Mouse (Mus musculus): ENCODE data around the gene Itpr2. TPM values are rescaled to one million over a fixed set of nuclear protein-coding genes. Genes with fewer than 3 reads are reported as not detected.

The Itpr2 gene
- total RNA-seq, 2 experiments from 2014 or later: 12.3 to 15.4 TPM

DNA sequence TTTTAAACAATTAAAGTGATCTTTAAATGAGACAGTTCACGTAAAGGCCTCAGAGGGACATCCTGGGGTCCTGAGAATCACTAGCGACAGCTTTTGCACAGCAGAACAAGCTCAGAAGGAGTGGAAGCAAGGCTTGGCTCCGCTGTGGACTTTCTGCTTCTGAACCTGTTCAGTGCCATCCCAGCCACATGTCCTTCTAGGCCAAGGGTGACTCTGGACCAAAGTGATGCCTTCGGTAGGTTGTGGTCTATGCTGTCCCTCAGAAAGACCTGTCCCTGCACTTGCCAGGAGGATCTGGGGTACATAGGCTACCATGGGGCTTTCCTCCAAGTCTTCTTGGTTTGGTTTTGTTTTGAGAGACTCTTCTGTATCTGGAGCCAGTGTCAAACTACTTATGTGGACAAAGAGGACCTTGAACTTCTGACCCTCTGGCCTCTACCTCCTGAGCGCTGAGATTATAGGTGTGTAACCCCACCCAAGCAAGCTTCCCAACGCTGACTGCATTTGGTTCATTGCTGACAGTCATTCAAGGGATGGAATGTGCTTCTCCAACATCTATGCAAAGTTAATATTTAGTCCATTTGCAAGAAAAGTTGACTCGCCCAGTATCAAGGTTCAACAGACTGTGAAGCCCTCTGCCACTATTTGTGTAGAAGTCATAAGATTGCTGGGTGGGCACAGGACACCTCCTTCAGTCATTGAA, 241.2 kb downstream of the Itpr2 start:
- intact Hi-C loops (cut with DNase I): no loop called here
- H3K27ac ChIP-seq: no peak overlapping the region
- TF ChIP-seq CTCF (IDR thresholded peaks at IDR 0.05): no peak
- DNase-seq (ENCODE audit: extremely low spot score in 1 of 2, low spot score in 2 of 2): peak in 1 of 2 experiments; percentile 2
- H3K4me3 ChIP-seq: no peak overlapping the region

DNA sequence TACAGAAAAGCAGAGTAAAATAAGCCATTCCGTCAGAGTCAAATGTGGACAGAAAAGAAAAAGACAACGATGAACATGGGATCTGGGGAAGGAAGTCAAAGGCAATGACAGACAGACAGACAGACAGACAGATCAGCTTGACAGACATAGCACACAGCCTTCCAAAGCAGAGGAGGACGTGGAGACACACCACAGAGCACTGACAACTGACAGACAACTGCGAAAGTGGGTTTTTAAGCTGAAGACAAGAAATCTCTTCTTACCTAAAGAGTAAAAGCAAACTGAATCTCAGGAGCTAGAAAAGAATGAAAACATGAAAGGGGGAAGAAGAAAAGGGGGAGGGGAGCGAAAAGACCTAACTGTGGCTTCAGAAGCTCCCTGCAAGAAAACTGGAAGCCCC, 243.3 kb downstream of the Itpr2 start:
- intact Hi-C loops (cut with DNase I): no loop called here
- Histone ChIP-seq H3K27ac (no peak overlapping the region), H3K4me3 (no peak overlapping the region)
- peak in 1 of 2 experiments; percentile 2 for DNase-seq (ENCODE audit: extremely low spot score in 1 of 2, low spot score in 2 of 2)
- TF ChIP-seq CTCF (IDR thresholded peaks at IDR 0.05): no peak

DNA sequence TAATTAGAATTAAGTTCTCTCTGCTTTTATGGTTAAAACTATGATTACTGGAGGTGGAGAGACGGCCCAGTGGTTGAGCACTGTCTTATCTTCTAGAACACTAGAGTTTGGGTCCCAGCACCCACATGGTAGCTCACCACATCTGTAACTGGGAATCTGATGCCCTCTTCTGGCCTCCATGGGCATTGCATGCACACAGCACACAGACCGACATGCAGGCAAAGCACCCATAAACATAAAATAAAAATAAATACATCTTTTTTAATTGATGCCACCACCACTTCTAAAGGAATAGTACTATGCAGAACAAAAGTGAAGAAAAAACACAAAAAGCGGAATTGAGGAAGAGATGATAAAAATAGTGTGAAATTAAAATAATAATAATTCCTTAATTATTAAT, 243.8 kb downstream of the Itpr2 start:
- TF ChIP-seq CTCF (IDR thresholded peaks at IDR 0.05): no peak; the same call in 1 of the 2 replicates
- no peak overlapping the region for H3K27ac ChIP-seq
- DNase-seq (ENCODE audit: extremely low spot score in 1 of 2, low spot score in 2 of 2): peak in 1 of 2 experiments; percentile 5
- intact Hi-C loops (cut with DNase I): no loop called here
- no peak overlapping the region for H3K4me3 ChIP-seq

DNA sequence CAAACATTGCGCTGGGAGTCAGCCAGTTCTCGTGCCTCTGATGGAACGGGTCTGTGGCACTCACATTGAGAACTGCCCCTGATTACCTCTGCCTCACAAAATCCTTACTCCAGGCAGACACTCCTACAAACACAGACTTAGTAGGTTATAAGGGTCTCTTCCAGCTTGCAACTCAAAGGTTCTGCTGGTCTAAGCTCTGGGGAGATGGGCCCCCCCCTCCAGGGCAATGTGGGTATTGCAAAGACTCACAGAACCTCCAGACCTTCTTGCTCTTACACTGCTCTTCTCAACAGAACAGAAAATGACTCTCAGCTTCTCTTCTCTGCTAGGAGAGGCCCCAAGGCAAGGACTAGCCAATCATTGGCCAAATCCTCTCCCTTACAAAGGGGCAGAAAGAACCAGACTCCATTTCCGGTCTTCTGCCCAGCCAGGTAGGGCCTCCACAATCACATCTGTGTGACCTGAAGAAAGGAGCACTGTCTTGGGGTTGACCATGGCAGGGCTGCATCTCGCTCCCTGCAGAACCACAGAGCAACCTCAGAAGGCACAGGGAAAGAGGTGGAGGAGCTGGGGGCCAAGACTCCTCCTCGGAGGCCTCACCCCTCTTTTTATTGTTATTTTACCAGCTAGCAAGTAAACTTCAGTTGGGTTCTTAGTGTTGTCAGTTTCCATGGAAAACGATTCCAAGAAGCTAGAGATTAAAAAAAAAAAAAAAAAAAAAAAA, 244.9 kb downstream of the Itpr2 start:
- peak; percentile 16; the same call in 1 of the 2 replicates for TF ChIP-seq CTCF (IDR thresholded peaks at IDR 0.05)
- Histone ChIP-seq H3K4me3 (no peak overlapping the region), H3K27ac (no peak overlapping the region)
- intact Hi-C loops (cut with DNase I): no loop called here
- peak in 1 of 2 experiments; percentile 7 for DNase-seq (ENCODE audit: extremely low spot score in 1 of 2, low spot score in 2 of 2)

DNA sequence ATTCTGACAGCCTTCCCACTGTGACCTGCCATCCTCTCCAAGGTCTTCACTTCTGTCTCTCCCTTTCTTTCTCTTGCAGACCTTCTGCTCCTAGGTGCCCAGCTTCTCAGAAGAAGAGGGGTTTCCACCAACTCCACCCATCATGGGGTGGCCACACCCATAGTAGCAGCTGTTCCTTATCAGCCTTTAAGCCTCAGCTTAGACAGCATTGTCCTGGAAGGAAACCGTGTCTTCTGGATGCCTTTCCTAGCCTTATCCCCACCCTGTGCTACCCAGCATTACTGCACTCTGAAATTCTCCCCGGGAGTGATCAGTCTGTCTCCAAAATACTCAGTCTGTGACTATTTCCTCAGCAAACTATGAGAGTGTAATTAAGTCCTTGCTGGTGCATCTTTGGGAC, 245.6 kb downstream of the Itpr2 start:
- Histone ChIP-seq H3K27ac (no peak overlapping the region), H3K4me3 (no peak overlapping the region)
- DNase-seq (ENCODE audit: extremely low spot score in 1 of 2, low spot score in 2 of 2): no peak
- intact Hi-C loops (cut with DNase I): no loop called here
- no peak for TF ChIP-seq CTCF (IDR thresholded peaks at IDR 0.05)

DNA sequence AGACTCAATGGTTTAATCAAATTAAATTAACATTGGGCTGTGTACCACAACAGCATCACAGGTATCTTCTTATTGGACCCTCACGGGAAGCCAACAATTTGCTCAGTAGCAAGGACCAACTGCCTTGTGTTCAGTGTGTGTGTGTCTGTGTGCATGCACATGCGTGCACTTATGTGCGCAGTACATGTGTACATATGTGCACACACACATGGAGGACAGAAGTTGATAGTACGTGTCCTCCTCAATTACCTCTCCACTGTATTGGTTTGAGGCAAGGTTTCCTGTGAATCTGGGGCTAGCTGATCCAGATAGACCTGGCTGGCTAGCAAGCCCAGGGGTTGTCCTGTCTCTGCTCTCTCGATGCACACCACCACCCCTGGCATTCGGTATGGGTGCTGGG, 246.4 kb downstream of the Itpr2 start:
- no peak overlapping the region for H3K4me3 ChIP-seq
- H3K27ac ChIP-seq: no peak overlapping the region
- no peak for DNase-seq (ENCODE audit: extremely low spot score in 1 of 2, low spot score in 2 of 2)
- TF ChIP-seq CTCF (IDR thresholded peaks at IDR 0.05): no peak
- intact Hi-C loops (cut with DNase I): no loop called here

DNA sequence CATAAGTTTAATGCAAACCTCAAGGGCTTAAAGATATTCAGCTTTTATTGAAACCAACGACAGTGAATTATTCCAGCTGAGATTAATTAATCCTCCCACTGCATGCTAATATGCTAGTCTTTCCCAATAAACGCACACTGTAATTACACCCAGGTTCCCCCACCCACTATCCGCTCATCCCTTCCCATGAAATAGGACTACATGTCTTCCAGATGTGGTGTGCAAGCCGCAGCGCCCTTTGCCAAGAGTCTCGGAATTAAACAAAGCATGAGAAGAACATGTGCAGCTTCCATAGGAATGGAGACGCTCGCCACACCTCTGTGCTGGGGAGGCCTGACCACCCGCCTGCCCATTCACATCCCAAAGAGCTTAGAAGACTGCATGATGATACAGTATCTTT, 247.1 kb downstream of the Itpr2 start:
- DNase-seq (ENCODE audit: extremely low spot score in 1 of 2, low spot score in 2 of 2): no peak
- Histone ChIP-seq H3K4me3 (no peak overlapping the region), H3K27ac (no peak overlapping the region)
- TF ChIP-seq CTCF (IDR thresholded peaks at IDR 0.05): no peak
- intact Hi-C loops (cut with DNase I): no loop called here

DNA sequence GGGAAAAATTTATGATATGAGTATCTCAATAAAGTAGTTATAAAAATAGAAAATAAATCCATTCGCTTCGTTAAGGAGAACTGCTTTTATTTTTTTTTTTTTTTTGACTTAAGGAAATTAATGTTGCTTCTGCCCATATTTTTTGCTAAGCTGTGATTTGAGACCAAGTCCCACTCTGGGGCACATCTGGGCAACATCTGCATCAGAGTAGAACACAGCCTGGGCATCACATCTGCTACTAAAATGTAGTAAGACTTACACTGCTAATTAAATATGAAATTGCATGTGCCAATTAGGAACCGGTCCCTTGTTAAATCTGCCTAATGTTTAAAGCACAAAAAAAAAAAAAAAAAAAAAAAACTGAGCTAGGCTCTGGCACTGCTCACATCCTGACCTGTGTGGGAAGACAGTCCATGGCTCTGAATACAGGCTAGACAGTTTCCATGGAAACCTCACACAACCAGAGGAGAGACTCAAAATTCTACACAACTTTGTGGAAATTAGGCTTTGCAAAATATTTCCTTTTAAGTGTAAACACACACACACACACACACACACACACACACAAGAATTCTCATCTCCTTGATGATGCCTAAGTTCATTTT, 247.7 kb downstream of the Itpr2 start:
- H3K4me3 ChIP-seq: no peak overlapping the region
- H3K27ac ChIP-seq: no peak overlapping the region
- TF ChIP-seq CTCF (IDR thresholded peaks at IDR 0.05): no peak
- intact Hi-C loops (cut with DNase I): no loop called here
- no peak for DNase-seq (ENCODE audit: extremely low spot score in 1 of 2, low spot score in 2 of 2)

DNA sequence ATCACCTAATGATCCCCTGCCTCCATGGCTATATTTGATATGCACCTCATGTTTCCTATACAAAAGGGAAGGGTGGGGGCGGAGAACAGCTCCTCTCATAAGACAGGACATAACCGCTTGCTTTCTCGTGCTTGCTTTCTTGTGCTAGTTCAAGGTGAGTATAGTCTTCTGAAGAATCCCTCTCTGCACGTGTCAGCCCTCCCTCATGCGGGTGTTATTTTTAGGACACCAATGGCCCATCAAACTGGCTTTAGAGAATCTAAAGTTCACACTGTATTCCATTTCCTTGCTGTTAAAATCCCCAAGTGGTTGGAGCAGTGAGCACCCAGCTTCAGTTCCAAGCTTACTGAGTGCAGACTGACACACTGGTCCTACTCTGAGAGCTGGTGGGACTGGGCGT, 252.9 kb downstream of the Itpr2 start:
- no peak for DNase-seq (ENCODE audit: extremely low spot score in 1 of 2, low spot score in 2 of 2)
- no peak overlapping the region for H3K4me3 ChIP-seq
- intact Hi-C loops (cut with DNase I): no loop called here
- no peak overlapping the region for H3K27ac ChIP-seq
- TF ChIP-seq CTCF (IDR thresholded peaks at IDR 0.05): no peak

DNA sequence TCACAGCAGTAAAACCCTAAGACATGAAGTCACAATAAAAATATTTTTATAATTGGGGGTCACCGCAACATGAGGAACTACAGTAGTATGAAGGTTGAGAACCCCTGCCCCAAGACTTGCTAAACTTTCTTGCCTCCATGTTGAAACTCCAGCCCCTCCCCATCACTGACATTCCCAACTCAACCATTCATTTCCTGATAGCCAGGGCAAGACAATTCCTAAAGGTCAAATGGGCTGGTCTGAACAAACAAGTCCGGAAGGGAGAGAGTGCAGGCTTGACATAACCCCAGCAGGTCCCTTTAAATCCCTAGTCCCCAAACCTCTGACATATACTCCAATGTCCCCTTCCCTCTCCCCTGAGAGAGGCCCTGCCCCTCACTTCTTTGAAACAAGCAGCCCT, 253.7 kb downstream of the Itpr2 start:
- H3K27ac ChIP-seq: no peak overlapping the region
- TF ChIP-seq CTCF (IDR thresholded peaks at IDR 0.05): no peak
- intact Hi-C loops (cut with DNase I): no loop called here
- no peak overlapping the region for H3K4me3 ChIP-seq
- DNase-seq (ENCODE audit: extremely low spot score in 1 of 2, low spot score in 2 of 2): no peak

DNA sequence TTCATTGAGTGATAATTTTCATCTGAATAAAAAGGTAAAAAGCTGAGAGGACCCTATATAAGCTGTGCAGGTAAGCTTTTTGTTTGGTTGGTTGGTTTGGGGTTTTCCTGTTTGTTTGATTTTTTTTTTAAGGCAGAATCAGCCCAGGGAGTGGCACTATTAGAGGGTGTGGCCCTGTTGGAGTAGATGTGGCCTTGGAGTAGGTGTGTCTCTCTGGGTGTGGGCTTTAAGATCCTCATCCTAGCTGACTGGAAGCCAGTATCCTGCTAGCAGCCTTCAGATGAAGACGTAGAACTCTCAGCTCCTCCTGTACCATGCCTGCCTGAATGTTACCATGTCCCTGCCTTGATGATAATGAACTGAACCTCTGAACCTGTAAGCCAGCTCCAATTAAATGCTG, 254.1 kb downstream of the Itpr2 start:
- H3K4me3 ChIP-seq: no peak overlapping the region
- no peak overlapping the region for H3K27ac ChIP-seq
- TF ChIP-seq CTCF (IDR thresholded peaks at IDR 0.05): no peak
- DNase-seq (ENCODE audit: extremely low spot score in 1 of 2, low spot score in 2 of 2): no peak
- intact Hi-C loops (cut with DNase I): no loop called here

DNA sequence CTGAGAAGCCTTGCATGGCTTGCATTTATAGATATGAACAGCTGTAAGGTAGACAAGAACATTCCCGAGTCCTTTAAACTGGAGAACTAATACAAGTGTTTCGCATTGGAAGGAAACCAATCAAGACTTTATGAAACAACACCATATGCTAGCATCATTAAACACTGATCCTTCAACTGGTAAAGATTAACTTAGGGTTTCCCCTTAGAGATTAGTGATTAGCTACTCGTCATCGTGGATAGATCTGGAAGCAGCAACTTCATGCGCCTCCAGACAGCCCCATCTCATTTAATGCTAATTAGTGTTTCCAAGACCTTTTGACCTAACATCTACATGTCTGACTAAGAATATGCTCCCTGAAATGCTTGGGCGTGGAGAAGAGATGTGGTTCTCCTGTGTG, 255.7 kb downstream of the Itpr2 start:
- no peak for TF ChIP-seq CTCF (IDR thresholded peaks at IDR 0.05)
- H3K4me3 ChIP-seq: no peak overlapping the region
- DNase-seq (ENCODE audit: extremely low spot score in 1 of 2, low spot score in 2 of 2): no peak
- intact Hi-C loops (cut with DNase I): no loop called here
- no peak overlapping the region for H3K27ac ChIP-seq

Measured in left cerebral cortex, adult 2 months (tissue).